Mouse (Mus musculus): ENCODE measurements at regions not wholly inside any gene's neighbourhood (a gene's known extent, or its start where the extent isn't known, plus 50 kb on each side); places are given as distances from the start of the nearest gene placed in this dataset.
A peak's percentile ranks its signal among the peaks of the same experiment; 100 is the strongest.

DNA sequence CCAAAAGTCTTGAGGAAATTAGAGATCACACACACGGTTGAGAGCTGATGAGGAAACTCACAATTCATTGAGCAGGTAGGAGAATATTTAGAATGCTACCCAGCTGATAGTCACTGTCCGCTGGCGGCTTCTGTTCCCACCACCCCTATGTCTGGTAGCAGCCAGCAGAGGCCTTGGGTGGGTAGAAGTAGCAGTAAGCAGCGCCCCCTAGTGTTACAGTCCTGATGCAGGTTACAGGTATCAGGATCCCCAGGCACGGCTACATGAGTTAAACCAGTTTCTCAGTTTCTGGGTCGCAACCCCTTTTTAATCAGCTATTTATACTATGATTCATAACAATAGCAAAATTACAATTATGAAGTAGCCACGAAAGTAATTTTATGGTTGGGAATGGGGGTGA, 264.1 kb upstream of the Pum3 start:
- TF ChIP-seq CTCF (IDR thresholded peaks at IDR 0.05; ENCODE audit: low read depth, low read length) (peak; percentile 70), EP300 (IDR thresholded peaks at IDR 0.05; ENCODE audit: insufficient read depth, low read depth, low read length) (no peak)
